Mouse (Mus musculus) gastrocnemius, adult 8-10 months (tissue): ENCODE results near the gene Btg2. TPM values are rescaled to one million over a fixed set of nuclear protein-coding genes. Genes with fewer than 3 reads are reported as not detected.

Experiments used
- DNase-seq, 2 experiments: peaks; one replicate each; pipeline ENCODE4 v3.0.0; 2022; ENCODE audit warnings: low spot score in 2 of 2
- total RNA-seq, 4 experiments: library from RNA; stranded (reverse); gene quantifications; 2 replicates each; pipeline ENCODE4 v1.2.4; 2022

The Btg2 gene
- total RNA-seq, 4 experiments from 2014 or later: 8.6 to 22.9 (median 14.3) TPM

DNA sequence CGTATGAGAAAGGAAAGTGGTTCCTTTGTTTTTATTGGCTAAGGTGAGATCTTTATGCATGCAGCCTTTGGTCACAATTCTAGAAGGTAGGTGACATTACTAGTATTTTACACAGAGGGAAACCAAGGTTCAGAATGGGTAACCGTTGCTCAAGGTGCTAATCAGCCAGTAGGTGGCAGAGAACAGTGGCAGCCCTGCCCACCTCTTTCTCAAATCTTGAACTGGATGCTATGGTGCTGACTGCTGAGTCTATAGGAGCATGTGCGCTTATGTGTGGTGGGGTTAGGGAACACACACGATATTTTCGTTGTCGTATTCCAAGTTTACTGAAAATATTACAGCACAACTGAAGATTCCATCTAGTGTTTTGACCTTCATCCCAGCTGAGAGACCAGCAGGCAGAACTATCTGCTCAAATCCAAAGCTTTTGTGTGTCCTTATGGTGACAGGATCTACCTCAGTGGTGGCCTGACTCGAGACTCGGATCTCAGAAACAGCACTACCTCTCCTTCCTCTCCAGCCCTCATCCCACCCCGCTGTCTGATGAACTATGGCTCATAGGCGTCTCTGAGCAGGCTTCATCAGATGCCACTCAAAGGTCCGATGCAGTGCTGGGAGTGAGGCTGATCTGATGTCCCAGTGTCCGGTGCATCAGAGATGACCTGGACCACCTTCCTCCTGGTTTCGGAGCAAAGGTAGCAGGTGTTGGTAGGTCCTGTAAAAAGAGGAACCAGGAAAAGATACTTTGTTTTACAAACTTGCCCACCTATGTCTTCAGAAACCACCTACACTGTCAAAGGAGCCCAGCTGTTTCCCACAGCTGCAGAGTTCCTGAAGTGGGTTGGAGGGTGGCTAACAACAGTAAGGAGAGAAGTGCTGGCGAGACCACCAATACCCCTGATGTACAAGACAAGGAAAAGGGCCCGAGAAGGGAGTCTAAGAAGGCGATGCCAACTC, 18.9 kb downstream of the Btg2 start:
- no peak for DNase-seq

DNA sequence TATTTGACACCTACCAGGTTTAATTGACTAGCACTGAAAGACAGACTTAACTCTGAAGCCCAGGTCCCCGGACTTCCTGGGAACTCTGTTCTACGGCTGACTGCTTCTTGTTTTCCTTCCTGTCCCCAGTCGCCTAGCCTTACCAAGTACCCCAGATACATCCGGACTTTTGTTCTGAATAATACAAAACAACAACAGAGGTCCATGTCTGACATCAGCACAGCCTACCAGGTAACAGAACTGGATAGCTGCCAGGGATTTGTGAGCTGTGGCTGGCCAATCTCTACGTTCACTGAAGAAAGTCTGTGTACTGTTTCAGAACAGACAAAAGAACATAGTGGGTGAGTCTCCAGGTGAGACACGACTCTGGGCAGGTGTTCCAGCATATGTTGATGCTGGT, 20.1 kb downstream of the Btg2 start:
- no peak for DNase-seq

DNA sequence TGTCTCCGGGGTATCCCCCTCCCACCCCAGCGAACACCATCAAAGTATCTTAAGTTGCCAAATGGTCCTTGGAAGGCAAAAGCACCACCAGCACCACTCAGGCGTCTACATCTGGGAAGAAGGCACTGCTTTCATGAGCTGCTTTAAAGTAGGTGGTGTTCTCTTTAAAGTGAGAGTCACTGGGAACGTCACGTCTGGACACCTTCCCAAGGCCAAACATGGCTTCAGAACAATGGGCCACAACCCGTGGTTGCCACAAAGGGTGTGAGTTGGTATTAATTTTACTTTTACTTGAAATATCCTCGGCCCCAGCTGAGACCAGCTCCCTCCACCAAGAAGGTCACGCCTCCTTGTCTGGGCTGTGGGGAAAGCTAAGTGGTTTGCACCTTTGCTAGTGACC, 21.2 kb downstream of the Btg2 start:
- no peak for DNase-seq

DNA sequence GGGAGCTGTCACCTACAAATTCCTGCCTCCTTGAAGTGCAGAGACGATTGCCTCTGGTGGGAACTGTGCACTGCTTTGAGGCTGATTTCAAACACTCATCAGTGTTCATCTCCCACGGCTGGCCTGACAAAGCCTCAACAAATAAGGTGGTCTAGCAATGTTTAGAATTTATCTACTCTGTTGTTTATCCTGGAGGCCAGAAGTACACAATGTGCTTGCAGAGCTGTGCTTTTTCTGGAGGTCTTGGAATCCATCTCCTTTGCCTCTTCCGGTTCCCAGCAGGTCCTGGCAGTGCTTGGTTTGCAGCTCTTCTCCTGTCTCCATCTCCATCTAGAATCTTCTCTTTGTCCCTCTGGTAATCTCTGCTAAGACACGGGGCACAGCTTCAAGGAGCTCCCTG, 22.6 kb downstream of the Btg2 start:
- no peak for DNase-seq

DNA sequence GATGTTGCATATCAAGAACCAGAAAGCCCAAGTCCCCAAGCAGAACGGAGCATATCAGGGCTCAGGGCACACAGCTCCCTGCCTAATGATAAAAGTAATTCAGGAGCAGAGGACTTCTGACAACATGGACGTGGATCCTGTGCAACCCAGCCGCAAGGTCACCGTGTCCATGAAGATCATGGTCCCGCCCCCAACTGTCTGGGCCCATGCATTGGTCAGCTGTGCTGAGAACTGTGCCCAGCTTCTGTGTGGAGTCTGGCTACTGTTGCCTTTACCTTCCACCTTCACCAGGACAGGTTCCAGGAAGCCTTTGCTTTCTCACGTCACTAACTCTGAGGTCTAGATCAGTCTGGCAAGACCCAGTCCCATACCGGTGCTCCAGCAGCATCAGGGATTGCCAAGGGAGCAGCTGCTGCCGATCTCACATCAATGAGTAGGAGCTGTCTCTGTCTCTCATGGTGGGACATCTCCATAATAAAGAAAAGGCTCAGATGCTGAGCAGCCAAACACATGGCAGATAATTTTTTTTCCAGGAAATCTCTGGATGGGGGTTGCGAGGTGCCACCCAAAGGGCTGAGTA, 23.2 kb downstream of the Btg2 start:
- DNase-seq: no peak

DNA sequence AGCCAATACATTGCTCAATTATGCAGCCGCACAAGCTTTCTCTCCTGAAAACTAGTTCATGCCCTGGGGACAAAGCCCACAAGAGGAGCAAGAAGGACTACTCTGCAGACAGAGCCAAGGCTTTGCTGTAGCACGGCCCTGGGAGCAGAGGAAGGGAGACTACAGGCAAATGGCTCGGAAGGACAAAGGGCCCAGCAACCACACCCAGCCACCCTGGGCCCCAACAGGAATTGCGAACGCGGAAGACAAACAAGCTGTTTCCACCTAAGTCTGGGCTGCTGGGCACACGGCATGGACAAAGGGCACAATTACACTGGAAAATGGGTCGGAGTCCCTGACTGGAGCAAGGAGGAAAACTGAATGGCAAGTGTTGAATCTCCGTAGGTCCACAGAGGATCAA, 23.9 kb downstream of the Btg2 start:
- no peak for DNase-seq

DNA sequence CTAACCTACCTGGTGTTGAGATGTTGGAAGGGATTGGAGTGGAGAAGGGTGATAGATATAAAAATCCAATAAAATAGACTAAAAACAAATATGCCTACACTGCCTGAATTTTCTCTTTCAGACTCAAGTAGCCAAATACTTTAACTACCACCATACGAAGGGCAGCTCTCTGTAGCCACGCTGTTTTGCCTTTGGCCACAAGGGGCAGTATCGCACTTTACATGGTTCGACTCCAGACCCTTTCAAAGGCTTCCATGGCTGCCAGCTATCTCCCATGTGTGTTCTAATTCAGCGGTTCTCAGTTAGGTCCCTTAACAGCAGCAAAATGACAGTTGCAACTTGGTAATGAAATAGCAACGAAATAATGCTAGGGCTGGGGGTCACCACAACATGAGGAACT, 25.7 kb downstream of the Btg2 start:
- DNase-seq: peak; percentile 69 to 75

DNA sequence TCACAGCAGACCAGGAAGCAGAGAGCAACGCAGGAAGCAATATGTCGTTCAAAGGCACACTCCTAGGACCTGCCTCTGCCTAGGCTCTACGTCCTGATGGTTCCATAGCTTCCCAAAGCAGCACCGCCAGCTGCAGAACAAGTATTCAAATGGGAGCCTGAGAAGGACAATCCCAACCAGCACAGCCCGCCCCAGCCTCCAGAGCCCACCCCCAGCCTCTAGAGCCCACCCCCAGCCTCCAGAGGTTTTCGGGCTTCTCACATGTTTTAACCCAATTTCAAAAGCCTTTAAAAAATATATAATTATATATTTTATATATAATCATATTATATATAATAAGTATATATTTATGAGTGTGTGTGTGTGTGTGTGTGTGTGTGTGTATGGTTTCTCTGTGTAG, 29.4 kb downstream of the Btg2 start:
- DNase-seq: no peak

DNA sequence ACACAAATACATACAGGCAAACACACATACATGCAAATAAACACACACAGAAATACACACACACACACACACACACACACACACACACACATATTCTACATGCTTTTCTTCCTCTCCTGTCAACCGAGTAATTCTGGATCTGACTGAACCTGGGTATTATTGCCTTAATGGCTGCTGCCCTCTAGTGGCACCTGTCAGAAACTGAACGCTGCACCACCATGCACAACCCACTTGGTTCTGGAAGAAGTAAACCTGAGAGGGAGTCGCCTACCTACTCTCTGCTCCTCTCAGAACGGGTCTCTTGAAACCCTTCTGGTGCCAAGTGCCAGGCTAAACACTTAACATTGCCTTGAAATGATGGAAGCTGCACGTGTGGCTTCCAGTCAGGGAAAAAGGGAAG, 30.2 kb downstream of the Btg2 start:
- DNase-seq: no peak

DNA sequence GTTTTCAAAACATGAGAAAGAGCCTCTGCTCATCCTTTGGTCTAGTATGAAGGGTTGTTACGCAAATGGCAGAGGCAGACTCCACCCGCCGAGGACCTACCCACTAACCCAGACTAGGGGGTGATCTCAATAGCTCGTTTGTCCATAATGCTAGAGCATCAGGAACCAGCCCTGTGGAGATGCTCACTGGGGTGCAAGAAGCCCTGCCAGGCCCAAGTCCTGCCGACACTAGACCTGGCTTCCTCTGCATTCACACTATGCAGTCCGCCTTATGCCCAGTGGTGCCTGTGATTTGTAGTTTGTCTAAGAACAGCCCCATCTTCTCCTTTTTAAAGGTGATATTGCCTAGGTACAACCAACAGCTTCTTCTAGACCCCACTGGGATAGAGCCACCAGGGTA, 31.5 kb downstream of the Btg2 start:
- no peak for DNase-seq

DNA sequence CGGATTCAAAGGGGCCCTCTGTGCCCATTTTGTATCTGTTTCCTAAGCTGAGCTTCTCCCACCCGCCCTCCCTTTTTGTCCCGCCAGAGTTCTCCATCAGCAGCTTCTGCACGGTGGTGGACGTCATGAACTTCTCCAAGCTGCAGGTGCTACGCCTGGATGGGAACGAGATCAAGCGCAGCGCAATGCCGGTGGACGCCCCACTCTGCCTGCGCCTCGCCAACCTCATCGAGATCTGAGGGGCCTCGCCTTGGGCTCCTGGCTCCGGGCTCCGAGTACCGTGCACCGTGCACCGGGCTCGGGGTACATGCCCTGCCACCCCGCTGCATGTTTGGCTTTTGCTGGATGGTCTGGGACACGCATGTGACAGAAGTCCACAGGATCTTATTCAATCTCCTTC, 32.5 kb downstream of the Btg2 start:
- DNase-seq: no peak

DNA sequence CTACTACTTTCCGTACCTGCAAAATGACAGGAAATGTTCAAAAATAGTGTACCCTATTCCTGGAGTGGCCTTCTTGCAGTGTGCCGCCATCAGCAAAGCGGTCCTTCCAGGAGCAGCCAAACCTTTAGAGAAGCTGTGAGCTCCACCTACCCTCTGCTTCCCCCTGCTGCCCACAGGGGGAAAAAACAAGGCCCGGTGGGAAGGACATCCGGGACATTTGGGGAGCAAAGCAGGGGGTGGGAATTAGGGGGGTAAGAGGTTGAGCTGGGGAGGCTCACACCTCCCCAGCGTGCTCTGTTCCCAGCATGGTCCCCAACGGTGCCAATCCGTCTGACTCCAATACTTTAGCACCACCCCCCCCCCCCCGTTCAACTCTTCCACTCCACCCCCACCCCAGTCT, 32.9 kb downstream of the Btg2 start:
- peak in 1 of 2 experiments; percentile 50 for DNase-seq

DNA sequence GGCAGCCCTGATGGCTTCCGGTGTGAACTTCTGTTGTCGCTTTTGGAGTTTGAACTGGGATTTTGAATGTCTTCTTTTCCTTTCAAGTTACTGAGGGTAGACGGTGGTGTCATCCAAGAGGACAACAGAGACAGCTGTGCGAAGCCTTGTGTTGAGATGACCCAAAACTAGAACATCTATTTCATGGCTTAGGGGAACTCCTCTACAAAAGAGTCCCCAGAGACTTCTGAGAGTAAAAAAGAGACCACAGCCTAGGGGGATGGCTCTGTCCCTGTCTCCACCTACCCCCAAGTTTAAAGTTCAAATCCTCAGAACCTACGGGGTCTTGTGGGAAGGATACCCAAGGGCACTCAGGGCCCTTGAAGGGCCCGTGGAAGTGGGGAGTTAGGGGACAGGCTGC, 34.1 kb downstream of the Btg2 start:
- no peak for DNase-seq

DNA sequence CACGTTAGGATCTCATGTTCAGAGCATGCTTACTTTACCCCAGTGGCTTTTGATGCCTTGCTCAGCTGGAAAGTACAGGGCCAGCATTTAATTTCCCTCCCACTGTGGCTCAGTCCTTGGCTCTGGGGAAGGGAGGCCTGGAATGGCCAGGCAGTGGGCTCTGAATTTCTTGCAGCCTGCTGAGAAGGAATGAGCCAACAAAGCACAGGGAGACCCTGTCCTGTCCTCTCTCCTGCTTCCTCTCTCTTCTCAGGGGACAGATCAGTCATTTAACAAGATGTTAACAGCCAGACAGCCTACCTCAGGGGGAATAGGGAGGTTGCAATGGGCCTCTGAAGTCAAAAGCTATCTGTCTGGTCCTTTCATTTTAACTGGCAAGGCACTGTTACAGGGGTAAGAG, 36.6 kb downstream of the Btg2 start:
- no peak for DNase-seq

DNA sequence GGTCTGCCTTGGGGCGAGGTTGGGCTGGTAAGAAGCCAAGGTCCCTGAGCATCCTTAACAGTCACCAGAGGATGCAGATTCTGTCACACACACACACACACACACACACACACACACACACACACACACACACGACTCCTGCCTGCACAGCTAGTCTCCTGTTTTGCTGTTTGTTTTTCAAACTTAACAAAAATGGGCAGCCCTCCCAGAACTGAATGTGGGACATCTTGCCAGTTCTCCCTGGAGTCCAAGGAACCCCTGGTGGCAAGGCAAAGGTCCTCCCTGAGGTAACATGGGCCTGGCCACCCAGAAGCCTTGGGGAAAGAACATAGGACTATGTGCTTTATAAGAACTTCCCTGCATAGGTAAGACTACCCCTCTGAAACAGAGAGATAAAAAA, 37.0 kb downstream of the Btg2 start:
- no peak for DNase-seq

DNA sequence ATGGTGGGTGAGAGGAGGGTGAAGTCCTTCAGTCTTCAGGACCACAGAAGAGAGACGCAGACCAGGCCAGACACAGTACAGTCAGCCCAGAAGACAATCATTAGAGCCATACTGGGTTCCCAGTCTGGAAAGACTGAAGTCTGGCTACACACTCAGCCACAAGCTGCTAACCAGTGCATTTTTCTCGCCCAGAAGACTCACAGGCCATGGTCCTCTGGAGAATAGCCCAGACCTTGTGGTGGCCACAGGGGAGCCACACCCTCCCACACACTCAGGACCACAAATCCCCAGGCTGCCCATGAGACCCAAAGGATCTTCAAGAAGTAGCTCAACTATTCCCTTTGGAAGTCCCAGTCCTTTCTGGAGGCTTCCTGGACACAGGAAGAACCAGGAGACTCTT, 39.6 kb downstream of the Btg2 start:
- no peak for DNase-seq

DNA sequence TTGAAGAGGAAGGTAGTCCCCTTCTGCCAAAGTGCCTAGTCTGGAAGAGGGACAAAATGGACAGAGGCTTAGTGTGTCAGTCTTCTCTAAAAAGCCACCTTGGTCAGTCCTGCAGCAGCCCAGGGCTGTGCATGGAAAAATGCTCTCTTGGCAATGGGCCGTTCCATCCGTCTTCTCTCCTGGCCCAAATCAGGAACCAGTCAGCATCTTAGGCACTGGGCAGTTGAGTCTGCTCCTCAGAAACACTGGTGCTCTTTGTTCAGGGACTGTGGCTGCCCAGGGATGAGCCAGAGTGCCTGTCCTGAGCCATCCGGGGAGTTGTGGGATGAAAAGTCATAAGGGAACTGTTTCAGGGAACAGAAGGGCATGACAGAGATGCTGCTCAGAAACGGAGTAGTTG, 40.6 kb downstream of the Btg2 start:
- DNase-seq: no peak

DNA sequence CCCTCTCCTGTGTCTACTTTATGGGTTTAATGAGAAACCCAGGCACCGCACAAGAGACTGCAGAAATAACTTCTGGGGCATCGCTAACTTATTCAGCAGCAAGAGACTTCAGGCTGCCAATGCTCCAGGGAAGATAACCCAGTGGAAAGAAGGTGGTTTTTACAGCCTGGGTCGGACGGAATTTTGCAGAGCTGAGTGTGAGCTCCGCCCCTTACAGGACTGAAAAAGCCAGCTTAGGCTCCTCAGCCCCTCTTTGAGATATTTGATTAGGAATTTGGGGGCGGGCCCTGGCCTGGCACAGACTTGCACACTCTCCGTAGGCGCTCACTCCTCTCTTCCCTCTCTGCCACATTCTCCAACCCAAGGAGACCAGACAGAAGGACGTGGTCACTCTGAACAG, 41.7 kb downstream of the Btg2 start, which contains the start of gene Fmod:
Fmod (plus strand) TSS at position 83 of the 400 bp plus-strand sequence.
- DNase-seq: no peak

DNA sequence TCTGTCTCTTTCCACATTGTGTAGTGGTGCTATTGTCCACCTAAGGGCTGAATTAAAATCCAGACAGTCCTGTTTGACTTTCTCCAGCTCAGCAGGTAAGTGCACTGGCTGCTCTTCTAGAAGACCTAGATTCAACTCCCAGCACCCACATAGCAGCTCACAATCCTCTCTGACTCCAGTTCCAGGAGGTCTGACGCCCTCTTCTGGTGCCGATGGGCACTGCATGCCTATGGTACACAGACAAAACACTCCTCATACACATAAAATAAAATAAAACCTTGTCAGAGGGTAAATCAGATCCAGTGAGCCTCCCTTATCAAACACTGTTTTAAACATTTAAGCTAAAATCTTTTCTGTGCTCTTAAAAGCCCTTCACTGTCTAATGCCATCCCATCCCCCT, 42.4 kb downstream of the Btg2 start:
- DNase-seq: no peak

DNA sequence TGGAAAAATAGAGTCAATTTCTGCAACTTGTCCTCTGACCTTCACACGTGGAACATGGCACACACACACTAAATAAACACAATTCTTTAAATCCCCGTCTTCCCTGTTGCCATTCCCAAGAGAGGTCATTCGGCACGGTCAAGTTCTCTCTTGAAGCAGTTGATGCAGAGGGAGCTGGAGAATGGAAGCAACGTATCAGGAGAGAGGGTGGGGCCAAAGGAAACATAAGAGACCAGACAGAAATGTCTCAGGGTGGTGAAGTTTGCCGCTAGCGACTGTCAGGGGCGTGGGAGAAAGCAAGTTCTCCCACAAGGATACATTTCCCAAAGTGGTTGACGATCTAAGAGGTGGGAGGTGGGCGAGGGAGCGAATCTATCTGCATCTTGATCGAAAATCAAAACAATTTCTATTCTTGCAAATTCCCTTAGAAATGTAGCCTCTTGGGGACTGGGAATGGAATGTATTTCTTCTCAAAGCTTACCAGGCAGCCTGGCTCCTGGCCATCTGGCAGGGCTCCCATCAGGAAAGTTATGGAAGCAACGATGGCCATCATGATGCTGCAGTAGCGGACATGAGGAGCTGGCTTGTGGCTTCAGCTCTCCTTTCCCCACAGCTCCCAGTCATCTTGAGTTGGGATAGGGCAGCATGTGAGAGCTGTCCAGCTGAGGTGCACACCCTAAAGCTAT, 50.6 kb downstream of the Btg2 start:
- DNase-seq: no peak

DNA sequence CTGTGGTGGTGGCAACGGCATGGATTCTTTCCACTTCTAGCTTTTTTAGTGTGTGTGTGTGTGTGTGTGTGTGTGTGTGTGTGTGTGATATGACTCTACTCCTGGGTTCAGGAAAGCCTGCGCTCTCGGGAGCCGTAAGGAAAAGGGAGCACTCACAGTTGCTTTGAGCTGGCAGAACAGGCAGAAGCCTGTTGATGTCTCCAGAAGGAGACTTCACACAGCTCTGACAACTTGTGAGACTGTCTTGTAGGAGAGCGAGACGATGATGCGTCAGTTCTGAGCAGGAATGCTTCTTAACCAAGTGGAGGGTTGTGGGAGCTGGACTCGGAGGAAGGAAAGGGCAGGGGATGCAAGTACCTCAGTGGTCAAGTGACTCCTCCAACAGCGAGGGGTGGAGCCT, 52.2 kb downstream of the Btg2 start:
- DNase-seq: no peak

DNA sequence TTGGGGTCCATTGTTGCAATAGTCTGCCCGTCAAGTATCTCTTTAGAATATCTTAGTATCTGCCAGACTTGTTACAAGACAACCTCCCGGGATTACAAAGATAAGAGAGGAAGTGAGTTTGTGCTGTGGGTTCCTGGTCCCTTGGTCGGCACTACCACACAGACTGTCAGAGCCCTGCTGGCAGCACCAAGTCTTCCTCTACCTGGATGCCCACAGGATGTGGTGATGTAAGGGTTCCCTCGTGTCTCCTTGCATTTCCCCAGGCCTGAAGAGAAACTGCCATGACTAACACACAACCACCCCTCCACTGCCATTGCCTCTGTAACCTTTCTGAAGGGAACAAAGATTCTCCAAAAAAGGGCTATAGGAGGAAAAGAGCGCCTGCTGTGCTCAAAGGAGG, 52.9 kb downstream of the Btg2 start:
- no peak for DNase-seq
